Mouse (Mus musculus): ENCODE data around the gene Mageb1. TPM values are rescaled to one million over a fixed set of nuclear protein-coding genes. Genes with fewer than 3 reads are reported as not detected.

Gene Mageb1
- polyA plus RNA-seq (2017; shearing (Covaris generic)) = not detected

DNA sequence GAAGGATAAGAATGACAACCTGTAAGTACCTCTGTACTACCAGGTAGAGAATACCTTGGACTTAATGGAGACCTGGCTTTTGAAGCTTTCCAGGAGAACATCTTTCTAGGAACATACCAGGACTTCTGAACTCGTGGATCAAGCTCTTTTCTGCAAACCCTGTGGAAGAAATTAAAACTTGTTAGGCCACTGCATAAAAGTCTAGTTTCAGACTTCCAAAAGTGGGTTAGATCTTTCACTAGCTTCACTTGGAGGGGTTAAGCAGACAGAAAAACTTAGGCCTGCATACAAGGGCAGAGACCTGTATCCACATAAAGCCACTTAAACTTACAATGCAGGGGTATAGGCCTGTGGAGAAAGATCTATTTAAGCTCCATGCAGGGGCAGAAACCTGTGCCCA is at the start of gene Mageb1:
TSS of gene Mageb1 (minus strand) at position 101 of the 400 bp plus-strand sequence.

Other genes starting within 250 kb of the Mageb1 start
- gene Mageb5, start 233.3 kb downstream of the Mageb1 start, polyA plus RNA-seq (2017; shearing (Covaris generic)) = not detected